ENCODE assay signal across 27 mouse cellular contexts in genomic region chr14:22908006-22908405, GRCm38 (mm10).
DNase-seq lines count a peak whose midpoint lies in the region; ATAC-seq lines count a peak whose summit lies in the region.
"Had no signal": no experiment of that assay in that cellular context is flagged by ENCODE, and none has a peak within 500 bp of the region (broad histone marks: within the 10 kb centered on the region; RNA-seq: fewer than 3 reads in every experiment).

No protein-coding gene starts in this region.

- no peaks in the 10 kb centered on the region for H3K27me3 ChIP-seq in embryonic facial prominence, embryonic 10.5 days (replicated peaks; ENCODE audit: low read depth, poor library complexity, severe bottlenecking)
- no peaks in the 10 kb centered on the region for H3K27me3 ChIP-seq in embryonic facial prominence, embryonic 14.5 days (replicated peaks; ENCODE audit: control insufficient read depth, insufficient read depth, low read length)
- no peaks in the 10 kb centered on the region for H3K27me3 ChIP-seq in limb, embryonic 12.5 days
- H3K27me3 ChIP-seq: megakaryocyte, embryonic 14.5 days had no signal

- 61% methylated on average over 2 of the region's 2 CpGs for WGBS in embryonic facial prominence, embryonic 10.5 days
- 36% methylated on average over 2 of the region's 2 CpGs for WGBS in embryonic facial prominence, embryonic 14.5 days
- WGBS in limb, embryonic 12.5 days: 58% methylated on average over 2 of the region's 2 CpGs

- H3K9ac ChIP-seq in embryonic facial prominence, embryonic 14.5 days (ENCODE audit: low read depth, low read length): no peak overlapping the region
- H3K9ac ChIP-seq in limb, embryonic 12.5 days (replicated peaks): no peak overlapping the region
- H3K9ac ChIP-seq: hindbrain, embryonic 13.5 days had no signal

- no peaks in the 10 kb centered on the region for H3K36me3 ChIP-seq in embryonic facial prominence, embryonic 10.5 days (replicated peaks)
- H3K36me3 ChIP-seq in embryonic facial prominence, embryonic 14.5 days (ENCODE audit: control insufficient read depth, insufficient read depth, low read length): no peaks in the 10 kb centered on the region
- H3K36me3 ChIP-seq in limb, embryonic 12.5 days: no peaks in the 10 kb centered on the region
- H3K36me3 ChIP-seq: G1E; hindbrain, embryonic 13.5 days had no signal

- peak overlapping the region; percentile 16; the same call in 1 of the 2 replicates for H3K27ac ChIP-seq in embryonic facial prominence, embryonic 10.5 days (replicated peaks)
- H3K27ac ChIP-seq in embryonic facial prominence, embryonic 14.5 days (replicated peaks; ENCODE audit: low read depth, low read length): no peak overlapping the region
- 0 out of 2 replicates have a peak overlapping the region, but pooled peaks have one; percentile 77 for H3K27ac ChIP-seq in limb, embryonic 12.5 days
- H3K27ac ChIP-seq: gastrocnemius, adult 2 months; kidney, postnatal 0 days; stomach, postnatal 0 days had no signal

- DNase-seq in embryo, embryonic 11 days: peak; percentile 62
- no peak for DNase-seq in embryo, embryonic 9.5 days (ENCODE audit: extremely low spot score)
- DNase-seq in embryonic facial prominence, embryonic 10.5 days (ENCODE audit: low spot score): peak; percentile 63
- DNase-seq in embryonic facial prominence, embryonic 14.5 days (ENCODE audit: low spot score): peak; percentile 82
- no peak for DNase-seq in gastrocnemius, postnatal 4 days (ENCODE audit: low spot score in 2 of 2)
- DNase-seq in adrenal gland, adult 8-10 months: no peak
- DNase-seq: adrenal gland, postnatal 25 days; cerebellum, adult 11-12 months; cerebellum, adult 9-11 months; gastrocnemius, adult 2 months; gastrocnemius, postnatal 36 days; heart, postnatal 14 days; kidney, adult 8-10 months; kidney, postnatal 4 days; lung, postnatal 4 days; right cerebral cortex, postnatal 4 days; thymus, adult 18-20 months; thymus, postnatal 25 days had no signal

- no peaks in the 10 kb centered on the region for H3K9me3 ChIP-seq in embryonic facial prominence, embryonic 10.5 days
- H3K9me3 ChIP-seq in embryonic facial prominence, embryonic 14.5 days (ENCODE audit: control insufficient read depth, low read length): no peaks in the 10 kb centered on the region
- no peaks in the 10 kb centered on the region for H3K9me3 ChIP-seq in limb, embryonic 12.5 days
- H3K9me3 ChIP-seq: hindbrain, embryonic 13.5 days had no signal

- H3K4me1 ChIP-seq in embryonic facial prominence, embryonic 10.5 days: peaks cover 24% of the 10 kb centered on the region
- peaks cover 24% of the 10 kb centered on the region for H3K4me1 ChIP-seq in embryonic facial prominence, embryonic 14.5 days (ENCODE audit: control insufficient read depth, insufficient read depth, low read length)
- peaks cover 37% of the 10 kb centered on the region for H3K4me1 ChIP-seq in limb, embryonic 12.5 days (replicated peaks)
- H3K4me1 ChIP-seq: megakaryocyte, embryonic 14.5 days had no signal

- no peak overlapping the region for H3K4me2 ChIP-seq in embryonic facial prominence, embryonic 14.5 days (ENCODE audit: low read depth, low read length)
- H3K4me2 ChIP-seq in limb, embryonic 12.5 days: no peak overlapping the region
- H3K4me2 ChIP-seq: hindbrain, embryonic 13.5 days; liver, embryonic 11.5 days had no signal

- H3K4me3 ChIP-seq in embryonic facial prominence, embryonic 10.5 days: no peak overlapping the region
- H3K4me3 ChIP-seq in embryonic facial prominence, embryonic 14.5 days (ENCODE audit: low read depth, low read length): no peak overlapping the region
- no peak overlapping the region for H3K4me3 ChIP-seq in limb, embryonic 12.5 days (replicated peaks)
- H3K4me3 ChIP-seq: gastrocnemius, adult 2 months; hindbrain, embryonic 13.5 days; megakaryocyte, embryonic 14.5 days had no signal

- ATAC-seq in embryonic facial prominence, embryonic 14.5 days (ENCODE audit: low read depth): no peak
- no peak for ATAC-seq in limb, embryonic 12.5 days (ENCODE audit: insufficient number of reproducible peaks, insufficient read depth, low FRiP score, low TSS enrichment, low read depth)
- ATAC-seq: forebrain, embryonic 14.5 days; intestine, embryonic 16.5 days had no signal

Comparison
In these comparisons a context has a peak if more than half of its experiments do, and no peak if none do; other contexts are left out.
1. DNase-seq: peak in embryo, embryonic 11 days (single experiment), embryonic facial prominence, embryonic 10.5 days (single experiment) and embryonic facial prominence, embryonic 14.5 days (single experiment); none in embryo, embryonic 9.5 days (single experiment), gastrocnemius, postnatal 4 days (0 of 2) and adrenal gland, adult 8-10 months (single experiment).